Mouse (Mus musculus) forebrain, embryonic 10.5 days (tissue): ENCODE results near the gene 1700025G04Rik. TPM values are rescaled to one million over a fixed set of nuclear protein-coding genes. Genes with fewer than 3 reads are reported as not detected.

Experiments used
- DNase-seq: peaks from one replicate; pipeline ENCODE4 v3.0.0-alpha.2; 2017; ENCODE audit warnings: low spot score; ENCODE audit errors: extremely low spot score
- H3K27ac ChIP-seq: fragments of 300-500 bp; sonication (generic); 2 replicates; pipeline ENCODE4 v1.5.1; 2016; ENCODE audit warnings: mild to moderate bottlenecking
- H3K27me3 ChIP-seq: fragments of 300-500 bp; sonication (generic); 2 replicates; pipeline ENCODE4 v1.6.1; 2016; ENCODE audit warnings: mild to moderate bottlenecking; ENCODE audit not compliant: poor library complexity, severe bottlenecking
- H3K36me3 ChIP-seq: fragments of 300-500 bp; sonication (generic); replicated peaks from 2 replicates; pipeline ENCODE4 v1.6.1; 2016; ENCODE audit warnings: mild to moderate bottlenecking, moderate library complexity
- H3K4me1 ChIP-seq: fragments of 300-500 bp; sonication (generic); 2 replicates; pipeline ENCODE4 v1.6.1; 2016
- H3K4me3 ChIP-seq: fragments of 300-500 bp; sonication (generic); 2 replicates; pipeline ENCODE4 v1.5.1; 2016; ENCODE audit warnings: mild to moderate bottlenecking, moderate library complexity
- H3K9me3 ChIP-seq: fragments of 300-500 bp; sonication (generic); 2 replicates; pipeline ENCODE4 v1.6.1; 2016; ENCODE audit warnings: mild to moderate bottlenecking, moderate library complexity
- WGBS: fragments of 180-500 bp; shearing (Covaris S2); methylation state at CpG from one replicate; pipeline ENCODE4 v1.1.7; 2016; 5-methylcytosine and 5-hydroxymethylcytosine counted together
- polyA plus RNA-seq: library from polyadenylated mRNA; unstranded; fragments of >200 nt; fragmentation: Nextera tagmentation; extraction: Ambion mirVana; gene quantifications from 2 replicates; pipeline ENCODE4 v1.2.1, GENCODE M21; 2016

1700025G04Rik gene
- polyA plus RNA-seq, 1 experiment from 2014 or later, result 15.4 TPM

GRCm38 (mm10) chr1:151979803-151980456 lies 110.0 kb downstream of the 1700025G04Rik start:
- Histone ChIP-seq H3K4me1 (peaks cover 43% of the 10 kb centered on the region), H3K36me3 (peaks cover 4% of the 10 kb centered on the region), H3K4me3 (no peak overlapping the region), H3K9me3 (no peaks in the 10 kb centered on the region), H3K27me3 (no peaks in the 10 kb centered on the region), H3K27ac (no peak overlapping the region)
- 89% methylated on average over 13 of the region's 13 CpGs for WGBS
- no peak for DNase-seq

DNA sequence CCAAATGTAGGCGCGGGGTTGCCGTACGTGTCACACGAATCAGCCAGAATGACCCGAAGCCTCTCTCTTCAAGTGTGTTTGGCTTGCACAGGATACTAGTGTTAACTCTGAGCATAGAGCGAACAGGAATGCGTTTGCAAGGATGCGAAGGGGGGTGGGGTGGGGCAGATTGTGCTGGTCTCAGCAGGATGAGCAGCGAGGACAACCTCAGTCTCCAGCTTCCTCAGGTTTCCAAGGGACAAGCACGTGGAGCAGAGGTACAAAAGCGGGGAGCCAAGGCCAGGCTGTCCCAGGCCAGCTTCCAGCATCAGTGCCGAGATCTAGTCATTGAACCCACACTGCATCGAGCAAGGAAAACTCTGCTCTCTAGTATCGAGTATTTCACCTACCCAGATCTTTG lies 111.2 kb downstream of the 1700025G04Rik start:
- no peak for DNase-seq

DNA sequence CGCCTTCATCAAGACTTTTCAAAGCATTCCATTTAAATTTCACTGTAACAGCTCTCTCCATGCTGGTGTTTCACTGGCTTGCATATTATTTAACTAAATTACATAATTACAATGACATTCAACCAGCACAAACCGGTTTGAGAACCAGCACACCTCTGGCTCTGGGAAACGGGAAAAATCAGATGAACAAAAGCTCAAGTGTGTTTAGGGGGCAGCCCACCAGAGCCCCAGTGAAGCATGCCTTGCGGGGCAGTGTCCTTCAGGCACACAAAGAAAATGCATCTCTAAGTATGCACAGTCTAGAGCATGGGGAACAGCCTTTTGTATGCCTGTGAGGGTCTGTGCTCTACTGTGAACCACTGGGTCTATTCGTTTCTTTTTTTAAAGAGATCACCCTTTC lies 112.3 kb downstream of the 1700025G04Rik start:
- Histone ChIP-seq H3K27ac (peak overlapping the region; percentile 60), H3K4me1 (peaks cover 30% of the 10 kb centered on the region), H3K4me3 (no peak overlapping the region), H3K36me3 (peaks cover 4% of the 10 kb centered on the region), H3K9me3 (no peaks in the 10 kb centered on the region), H3K27me3 (no peaks in the 10 kb centered on the region)
- WGBS, result 61% methylated on average over 5 of the region's 5 CpGs
- DNase-seq, result no peak

More for the DNA sequence above, 111.2 kb downstream of the 1700025G04Rik start:
- peaks cover 4% of the 10 kb centered on the region for H3K36me3 ChIP-seq
- H3K9me3 ChIP-seq, result no peaks in the 10 kb centered on the region
- peaks cover 37% of the 10 kb centered on the region for H3K4me1 ChIP-seq
- WGBS, result 93% methylated on average over 15 of the region's 15 CpGs
- H3K27me3 ChIP-seq, result no peaks in the 10 kb centered on the region
- H3K27ac ChIP-seq, result no peak overlapping the region
- no peak overlapping the region for H3K4me3 ChIP-seq

DNA sequence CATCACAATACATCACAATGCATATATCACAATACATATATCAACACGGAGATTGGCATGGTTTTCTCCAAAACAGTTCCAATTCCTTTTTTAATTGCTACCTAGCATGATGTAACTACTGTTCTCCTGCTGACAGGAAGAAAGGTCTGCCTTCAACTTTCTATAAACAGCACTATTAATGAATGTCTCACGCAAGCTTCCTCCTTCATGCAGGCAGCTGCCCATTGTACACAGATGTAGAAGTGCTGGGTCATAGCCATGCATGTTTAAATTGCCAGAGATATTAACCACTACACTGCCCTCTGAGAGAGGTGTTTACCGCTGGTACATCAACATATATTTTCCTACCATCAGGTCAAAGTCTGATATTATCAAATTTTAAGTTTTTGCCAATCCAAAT lies 113.1 kb downstream of the 1700025G04Rik start:
- DNase-seq, result no peak
- Histone ChIP-seq H3K27me3 (no peaks in the 10 kb centered on the region), H3K27ac (no peak overlapping the region), H3K9me3 (no peaks in the 10 kb centered on the region), H3K4me1 (peaks cover 30% of the 10 kb centered on the region), H3K36me3 (peaks cover 4% of the 10 kb centered on the region), H3K4me3 (no peak overlapping the region)
- WGBS, result 92% methylated on average over 3 of the region's 3 CpGs

- no peak for DNase-seq
- Histone ChIP-seq H3K27me3 (no peaks in the 10 kb centered on the region), H3K4me3 (no peak overlapping the region), H3K36me3 (peaks cover 4% of the 10 kb centered on the region), H3K27ac (no peak overlapping the region), H3K9me3 (no peaks in the 10 kb centered on the region), H3K4me1 (peaks cover 30% of the 10 kb centered on the region)
- 90% methylated on average over 17 of the region's 17 CpGs for WGBS
Measured at GRCm38 (mm10) chr1:151975418-151976379, 114.2 kb downstream of the 1700025G04Rik start.

GRCm38 (mm10) chr1:151974887-151975286 lies 115.0 kb downstream of the 1700025G04Rik start:
- no peak for DNase-seq
- peaks cover 30% of the 10 kb centered on the region for H3K4me1 ChIP-seq
- H3K27ac ChIP-seq, result no peak overlapping the region
- H3K36me3 ChIP-seq, result peaks cover 4% of the 10 kb centered on the region
- H3K9me3 ChIP-seq, result no peaks in the 10 kb centered on the region
- WGBS, result 66% methylated on average over 8 of the region's 8 CpGs
- no peaks in the 10 kb centered on the region for H3K27me3 ChIP-seq
- H3K4me3 ChIP-seq, result no peak overlapping the region

- Histone ChIP-seq H3K36me3 (peaks cover 4% of the 10 kb centered on the region), H3K9me3 (no peaks in the 10 kb centered on the region), H3K4me3 (no peak overlapping the region), H3K27me3 (no peaks in the 10 kb centered on the region), H3K27ac (no peak overlapping the region), H3K4me1 (peaks cover 30% of the 10 kb centered on the region)
- WGBS, result 89% methylated on average over 7 of the region's 7 CpGs
- DNase-seq, result no peak
Measured at GRCm38 (mm10) chr1:151974424-151974823, 115.5 kb downstream of the 1700025G04Rik start.

DNA sequence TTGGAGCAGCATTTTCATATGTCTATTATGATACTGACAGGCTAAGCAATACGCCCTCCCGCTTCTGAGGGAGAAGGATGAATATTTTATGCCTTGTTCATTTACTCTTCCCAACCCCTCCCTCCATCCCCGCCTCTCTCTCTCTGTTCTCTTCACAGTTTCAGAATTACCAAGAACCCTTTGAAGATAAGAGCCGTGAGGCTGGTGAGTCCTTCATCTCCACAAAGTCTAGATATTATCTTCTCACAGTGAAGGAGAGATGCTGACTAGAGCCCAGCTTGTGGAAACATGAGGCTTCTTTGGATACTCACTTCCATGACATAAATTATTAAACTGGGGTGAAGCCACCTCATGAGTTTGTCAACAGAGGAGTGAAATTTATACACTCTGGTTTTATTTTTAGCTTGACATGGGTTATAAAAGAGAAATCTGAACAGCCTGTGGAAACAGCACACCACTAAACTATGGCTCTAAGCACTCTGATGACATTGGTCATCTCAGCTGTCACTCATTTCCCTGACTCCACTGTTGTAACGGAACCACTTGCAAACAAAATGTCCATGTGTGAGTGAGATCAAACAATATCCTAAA lies 116.7 kb downstream of the 1700025G04Rik start:
- H3K9me3 ChIP-seq, result no peaks in the 10 kb centered on the region
- DNase-seq, result no peak
- WGBS, result 94% methylated on average over 5 of the region's 5 CpGs
- peaks cover 23% of the 10 kb centered on the region for H3K4me1 ChIP-seq
- no peaks in the 10 kb centered on the region for H3K36me3 ChIP-seq
- H3K27ac ChIP-seq, result no peak overlapping the region
- H3K4me3 ChIP-seq, result no peak overlapping the region
- no peaks in the 10 kb centered on the region for H3K27me3 ChIP-seq

GRCm38 (mm10) chr1:151971581-151971980 lies 118.3 kb downstream of the 1700025G04Rik start:
- DNase-seq, result no peak
- WGBS, result 88% methylated on average over 2 of the region's 2 CpGs
- H3K4me3 ChIP-seq, result no peak overlapping the region

GRCm38 (mm10) chr1:151968126-151968525 lies 121.8 kb downstream of the 1700025G04Rik start:
- no peaks in the 10 kb centered on the region for H3K9me3 ChIP-seq
- no peak overlapping the region for H3K4me3 ChIP-seq
- 92% methylated on average over 5 of the region's 5 CpGs for WGBS
- H3K4me1 ChIP-seq, result no peaks in the 10 kb centered on the region
- H3K27ac ChIP-seq, result no peak overlapping the region
- no peaks in the 10 kb centered on the region for H3K27me3 ChIP-seq
- DNase-seq, result no peak
- 0 out of 2 replicates have a peak, but pooled peaks cover 2% of the 10 kb centered on the region for H3K36me3 ChIP-seq

More at GRCm38 (mm10) chr1:151971581-151971980, 118.3 kb downstream of the 1700025G04Rik start:
- Histone ChIP-seq H3K27me3 (no peaks in the 10 kb centered on the region), H3K36me3 (no peaks in the 10 kb centered on the region), H3K9me3 (no peaks in the 10 kb centered on the region), H3K4me1 (peaks cover 13% of the 10 kb centered on the region), H3K27ac (no peak overlapping the region)

DNA sequence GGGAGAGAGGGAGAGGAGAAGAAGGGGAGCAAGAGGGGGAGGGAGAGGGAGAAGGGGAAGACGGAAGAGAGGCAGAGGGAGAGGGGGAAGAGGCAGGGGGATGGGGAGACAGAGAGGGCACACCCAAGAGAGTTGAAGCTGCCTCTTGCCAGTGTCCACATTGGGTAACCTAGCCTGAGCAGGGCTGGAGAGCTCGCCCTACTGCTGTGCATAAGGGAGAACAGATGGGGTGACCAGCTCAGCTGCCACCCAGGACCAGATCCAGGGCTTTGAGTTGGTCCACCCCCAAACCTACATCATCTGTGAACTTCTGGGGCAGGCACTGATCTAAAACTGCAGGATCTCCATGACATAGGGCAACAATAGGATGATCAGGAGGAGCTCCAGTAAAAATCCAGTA lies 125.1 kb downstream of the 1700025G04Rik start:
- no peak for DNase-seq
- Histone ChIP-seq H3K4me3 (no peak overlapping the region), H3K27ac (no peak overlapping the region), H3K36me3 (0 out of 2 replicates have a peak, but pooled peaks cover 7% of the 10 kb centered on the region), H3K27me3 (no peaks in the 10 kb centered on the region), H3K9me3 (no peaks in the 10 kb centered on the region), H3K4me1 (peaks cover 15% of the 10 kb centered on the region)
- 81% methylated on average over 2 of the region's 2 CpGs for WGBS

GRCm38 (mm10) chr1:151963248-151963647 lies 126.7 kb downstream of the 1700025G04Rik start:
- Histone ChIP-seq H3K4me1 (peaks cover 22% of the 10 kb centered on the region), H3K36me3 (0 out of 2 replicates have a peak, but pooled peaks cover 7% of the 10 kb centered on the region), H3K27me3 (no peaks in the 10 kb centered on the region), H3K27ac (no peak overlapping the region), H3K4me3 (no peak overlapping the region), H3K9me3 (no peaks in the 10 kb centered on the region)
- no peak for DNase-seq
- 90% methylated on average over 7 of the region's 7 CpGs for WGBS
